Mouse (Mus musculus) forebrain, embryonic 14.5 days (tissue): ENCODE data around the gene Akt3. TPM values are rescaled to one million over a fixed set of nuclear protein-coding genes. Genes with fewer than 3 reads are reported as not detected.

Source experiments
- ATAC-seq: fragments of 200-750 bp; cut with Nextera tagmentation; 2 replicates; pipeline ENCODE4 v1.8.0; 2017; ENCODE audit warnings: mild to moderate bottlenecking, moderate library complexity
- DNase-seq: peaks from one replicate; pipeline ENCODE4 v3.0.0-alpha.2; 2015; ENCODE audit warnings: low spot score
- H3K27ac ChIP-seq: fragments of 300-500 bp; sonication (generic); 2 replicates; pipeline ENCODE4 v1.5.1; 2014; ENCODE audit warnings: low read depth, mild to moderate bottlenecking, control low read depth, low read length, moderate library complexity
- H3K27me3 ChIP-seq: fragments of 300-500 bp; sonication (generic); replicated peaks from 2 replicates; pipeline ENCODE4 v1.6.1; 2014; ENCODE audit warnings: low read length, control low read depth, mixed read lengths; ENCODE audit not compliant: control insufficient read depth, insufficient read depth
- H3K36me3 ChIP-seq: fragments of 300-500 bp; sonication (generic); 2 replicates; pipeline ENCODE4 v1.6.1; 2014; ENCODE audit warnings: low read length, control low read depth; ENCODE audit not compliant: control insufficient read depth, insufficient read depth
- H3K4me1 ChIP-seq: fragments of 300-500 bp; sonication (generic); 2 replicates; pipeline ENCODE4 v1.6.1; 2014; ENCODE audit warnings: antibody characterized with exemption, low read length, control low read depth; ENCODE audit not compliant: control insufficient read depth, insufficient read depth
- H3K4me2 ChIP-seq: fragments of 300-500 bp; sonication (generic); 2 replicates; pipeline ENCODE4 v1.6.1; 2014; ENCODE audit warnings: mild to moderate bottlenecking, control low read depth, low read length
- H3K4me3 ChIP-seq: fragments of 300-500 bp; sonication (generic); 2 replicates; pipeline ENCODE4 v1.5.1; 2014; ENCODE audit warnings: low read depth, low read length, control low read depth
- H3K9ac ChIP-seq: fragments of 300-500 bp; sonication (generic); 2 replicates; pipeline ENCODE4 v1.6.1; 2014; ENCODE audit warnings: mild to moderate bottlenecking, low read length, control low read depth, moderate library complexity
- H3K9me3 ChIP-seq: fragments of 300-500 bp; sonication (generic); replicated peaks from 2 replicates; pipeline ENCODE4 v1.6.1; 2016; ENCODE audit warnings: low read length, control low read depth, mixed read lengths; ENCODE audit not compliant: control insufficient read depth
- WGBS: fragments of 180-500 bp; shearing (Covaris S2); extraction: QIAGEN DNeasy Blood & Tissue Kit; methylation state at CpG from one replicate; pipeline ENCODE4 v1.1.7; 2014; 5-methylcytosine and 5-hydroxymethylcytosine counted together
- polyA plus RNA-seq: library from polyadenylated mRNA; unstranded; fragments of >200 nt; fragmentation: Nextera tagmentation; extraction: Ambion mirVana; gene quantifications from 2 replicates; pipeline ENCODE4 v1.2.1, GENCODE M21; 2014

Akt3 gene
- polyA plus RNA-seq, 1 experiment from 2014 or later: 39.0 TPM

GRCm38 (mm10) chr1:176996630-176997201 lies 261.3 kb downstream of the Akt3 start:
- Histone ChIP-seq H3K9ac (peak overlapping the region; percentile 63; the same call in 1 of the 2 replicates), H3K4me1 (peaks cover 70% of the 10 kb centered on the region), H3K4me2 (peak overlapping the region; percentile 49; the same call in 1 of the 2 replicates), H3K27me3 (no peaks in the 10 kb centered on the region), H3K27ac (peak overlapping the region; percentile 97), H3K36me3 (no peaks in the 10 kb centered on the region), H3K9me3 (no peaks in the 10 kb centered on the region), H3K4me3 (no peak overlapping the region)
- ATAC-seq (peak; percentile 18; the same call in 1 of the 2 replicates), DNase-seq (peak; percentile 85)
- 7% methylated on average over 16 of the region's 16 CpGs for WGBS

GRCm38 (mm10) chr1:176996166-176996565 lies 261.8 kb downstream of the Akt3 start:
- no peak overlapping the region; the same call in 1 of the 2 replicates for H3K9ac ChIP-seq
- no peak overlapping the region for H3K4me3 ChIP-seq
- H3K27ac ChIP-seq: peak overlapping the region; percentile 97
- no peak overlapping the region for H3K4me2 ChIP-seq
- no peaks in the 10 kb centered on the region for H3K9me3 ChIP-seq
- peaks cover 70% of the 10 kb centered on the region for H3K4me1 ChIP-seq
- no peak for DNase-seq
- 30% methylated on average over 3 of the region's 3 CpGs for WGBS
- H3K27me3 ChIP-seq: no peaks in the 10 kb centered on the region
- ATAC-seq: no peak
- H3K36me3 ChIP-seq: no peaks in the 10 kb centered on the region

- ATAC-seq (no peak), DNase-seq (no peak)
- Histone ChIP-seq H3K27ac (peak overlapping the region; percentile 97), H3K36me3 (no peaks in the 10 kb centered on the region), H3K9ac (peak overlapping the region; percentile 32; the same call in 1 of the 2 replicates), H3K27me3 (no peaks in the 10 kb centered on the region), H3K9me3 (no peaks in the 10 kb centered on the region), H3K4me2 (no peak overlapping the region), H3K4me1 (peaks cover 68% of the 10 kb centered on the region), H3K4me3 (no peak overlapping the region)
- WGBS: 79% methylated on average over 4 of the region's 4 CpGs
Measured at GRCm38 (mm10) chr1:176995419-176995775, 262.6 kb downstream of the Akt3 start.

- Histone ChIP-seq H3K36me3 (no peaks in the 10 kb centered on the region), H3K4me3 (no peak overlapping the region), H3K27me3 (no peaks in the 10 kb centered on the region), H3K27ac (peak overlapping the region; percentile 97), H3K4me1 (peaks cover 67% of the 10 kb centered on the region), H3K9me3 (no peaks in the 10 kb centered on the region), H3K9ac (peak overlapping the region; percentile 35; the same call in 1 of the 2 replicates), H3K4me2 (no peak overlapping the region)
- ATAC-seq (peak; percentile 64), DNase-seq (peak; percentile 92)
- WGBS: 6% methylated on average over 11 of the region's 11 CpGs
Measured at GRCm38 (mm10) chr1:176994707-176995418, 263.1 kb downstream of the Akt3 start.

- WGBS: 11% methylated on average over 7 of the region's 7 CpGs
- Histone ChIP-seq H3K27ac (peak overlapping the region; percentile 97), H3K9ac (0 out of 2 replicates have a peak overlapping the region, but pooled peaks have one; percentile 26), H3K4me3 (no peak overlapping the region), H3K4me1 (peaks cover 64% of the 10 kb centered on the region), H3K4me2 (no peak overlapping the region; the same call in 1 of the 2 replicates), H3K36me3 (no peaks in the 10 kb centered on the region), H3K27me3 (no peaks in the 10 kb centered on the region), H3K9me3 (no peaks in the 10 kb centered on the region)
- ATAC-seq (peak; percentile 65), DNase-seq (peak; percentile 86)
Measured at GRCm38 (mm10) chr1:176994087-176994486, 263.9 kb downstream of the Akt3 start.

- no peak overlapping the region for H3K4me2 ChIP-seq
- no peak overlapping the region for H3K4me3 ChIP-seq
- H3K9ac ChIP-seq: no peak overlapping the region
- H3K9me3 ChIP-seq: no peaks in the 10 kb centered on the region
- H3K27me3 ChIP-seq: no peaks in the 10 kb centered on the region
- peak overlapping the region; percentile 97 for H3K27ac ChIP-seq
- H3K4me1 ChIP-seq: peaks cover 59% of the 10 kb centered on the region
- DNase-seq (no peak), ATAC-seq (no peak)
- no peaks in the 10 kb centered on the region for H3K36me3 ChIP-seq
- WGBS: 82% methylated on average over 18 of the region's 18 CpGs
Measured at GRCm38 (mm10) chr1:176993141-176994010, 264.6 kb downstream of the Akt3 start.

GRCm38 (mm10) chr1:176992517-176992916 lies 265.5 kb downstream of the Akt3 start:
- H3K9me3 ChIP-seq: no peaks in the 10 kb centered on the region
- no peak overlapping the region for H3K4me2 ChIP-seq
- ATAC-seq (no peak), DNase-seq (no peak)
- no peak overlapping the region for H3K9ac ChIP-seq
- peaks cover 51% of the 10 kb centered on the region for H3K4me1 ChIP-seq
- WGBS: 12% methylated on average over 8 of the region's 8 CpGs
- H3K27me3 ChIP-seq: no peaks in the 10 kb centered on the region
- no peaks in the 10 kb centered on the region for H3K36me3 ChIP-seq
- H3K4me3 ChIP-seq: no peak overlapping the region
- peak overlapping the region; percentile 97; the same call in 1 of the 2 replicates for H3K27ac ChIP-seq

GRCm38 (mm10) chr1:176991473-176991872 lies 266.5 kb downstream of the Akt3 start:
- no peak overlapping the region for H3K27ac ChIP-seq
- H3K4me2 ChIP-seq: no peak overlapping the region
- H3K4me1 ChIP-seq: peaks cover 43% of the 10 kb centered on the region
- H3K36me3 ChIP-seq: no peaks in the 10 kb centered on the region
- H3K4me3 ChIP-seq: no peak overlapping the region
- no peaks in the 10 kb centered on the region for H3K27me3 ChIP-seq
- no peak for DNase-seq
- no peak for ATAC-seq
- no peaks in the 10 kb centered on the region for H3K9me3 ChIP-seq
- 93% methylated on average over 4 of the region's 4 CpGs for WGBS
- H3K9ac ChIP-seq: no peak overlapping the region
